Mouse (Mus musculus) lung, embryonic 14.5 days (tissue): ENCODE results near the gene Chml. TPM values are rescaled to one million over a fixed set of nuclear protein-coding genes. Genes with fewer than 3 reads are reported as not detected.

ENCODE experiments used
- ATAC-seq: fragments of 200-750 bp; cut with Nextera tagmentation; 2 replicates; pipeline ENCODE4 v1.8.0; 2017; ENCODE audit warnings: mild to moderate bottlenecking, moderate TSS enrichment, moderate library complexity; ENCODE audit not compliant: insufficient read depth
- DNase-seq: peaks from one replicate; pipeline ENCODE4 v3.0.0-alpha.2; 2015
- H3K27ac ChIP-seq: fragments of 300-500 bp; sonication (generic); 2 replicates; pipeline ENCODE4 v1.5.1; 2014; ENCODE audit warnings: low read depth, mild to moderate bottlenecking, moderate library complexity
- H3K27me3 ChIP-seq: fragments of 300-500 bp; sonication (generic); 2 replicates; pipeline ENCODE4 v1.6.1; 2014; ENCODE audit warnings: low read length, control low read depth; ENCODE audit not compliant: insufficient read depth
- H3K36me3 ChIP-seq: fragments of 300-500 bp; sonication (generic); 2 replicates; pipeline ENCODE4 v1.6.1; 2014; ENCODE audit warnings: control low read depth; ENCODE audit not compliant: insufficient read depth
- H3K4me1 ChIP-seq: fragments of 300-500 bp; sonication (generic); 2 replicates; pipeline ENCODE4 v1.6.1; 2014; ENCODE audit warnings: antibody characterized with exemption, control low read depth; ENCODE audit not compliant: insufficient read depth
- H3K4me2 ChIP-seq: fragments of 300-500 bp; sonication (generic); 2 replicates; pipeline ENCODE4 v1.6.1; 2014; ENCODE audit warnings: mild to moderate bottlenecking
- H3K4me3 ChIP-seq: fragments of 300-500 bp; sonication (generic); 2 replicates; pipeline ENCODE4 v1.5.1; 2014; ENCODE audit warnings: low read depth, low read length
- H3K9ac ChIP-seq: fragments of 300-500 bp; sonication (generic); 2 replicates; pipeline ENCODE4 v1.6.1; 2014
- H3K9me3 ChIP-seq: fragments of 300-500 bp; sonication (generic); 2 replicates; pipeline ENCODE4 v1.6.1; 2016; ENCODE audit warnings: low read depth, low read length, control low read depth
- CTCF ChIP-seq: IDR thresholded peaks from 2 replicates; pipeline ENCODE4 v1.5.1; 2016; ENCODE audit warnings: antibody characterized with exemption, low read depth
- WGBS: fragments of 180-500 bp; shearing (Covaris S2); extraction: QIAGEN DNeasy Blood & Tissue Kit; methylation state at CpG from one replicate; pipeline ENCODE4 v1.1.7; 2014; 5-methylcytosine and 5-hydroxymethylcytosine counted together
- polyA plus RNA-seq: library from polyadenylated mRNA; unstranded; fragments of >200 nt; fragmentation: Nextera tagmentation; extraction: Ambion mirVana; gene quantifications from 2 replicates; pipeline ENCODE4 v1.2.1, GENCODE M21; 2014

Chml gene
- polyA plus RNA-seq, 1 experiment from 2014 or later = 4.5 TPM

GRCm38 (mm10) chr1:175632470-175632869, 60.2 kb downstream of the Chml start:
- DNase-seq (no peak), ATAC-seq (no peak)
- TF ChIP-seq CTCF = no peak
- Histone ChIP-seq H3K4me1 (no peaks in the 10 kb centered on the region), H3K27me3 (no peaks in the 10 kb centered on the region), H3K4me3 (no peak overlapping the region), H3K36me3 (no peaks in the 10 kb centered on the region), H3K9me3 (no peaks in the 10 kb centered on the region), H3K9ac (no peak overlapping the region), H3K27ac (no peak overlapping the region), H3K4me2 (no peak overlapping the region)
- 94% methylated on average over 14 of the region's 14 CpGs for WGBS

Other genes starting within 250 kb of the Chml start
- gene Rgs7, start 200.4 kb downstream of the Chml start, polyA plus RNA-seq = 0.08 and 0.20 TPM in 2 replicates
- 0.12 and 0.51 TPM in 2 replicates for gene Kmo, start 72.5 kb downstream of the Chml start, polyA plus RNA-seq
- gene Fh1, start 67.3 kb downstream of the Chml start, polyA plus RNA-seq = 115 and 123 TPM in 2 replicates
- gene Opn3, start 125 bp downstream of the Chml start, polyA plus RNA-seq = 4.9 and 5.4 TPM in 2 replicates
- not detected in 2 replicates for gene Wdr64, start 5.7 kb upstream of the Chml start, polyA plus RNA-seq
- 97.5 and 106 TPM in 2 replicates for gene Exo1, start 187.7 kb upstream of the Chml start, polyA plus RNA-seq
- gene Gm38100, start 227.4 kb upstream of the Chml start, polyA plus RNA-seq = not detected in 2 replicates